Mouse (Mus musculus) left cerebral cortex, postnatal 4 days (tissue): ENCODE results near the gene Sel1l3. TPM values are rescaled to one million over a fixed set of nuclear protein-coding genes. Genes with fewer than 3 reads are reported as not detected.
A peak's percentile ranks its signal among the peaks of the same experiment; 100 is the strongest.

Source experiments
- DNase-seq: peaks from one replicate; pipeline ENCODE4 v3.0.0-alpha.2; 2022
- intact Hi-C: fragments of 180-260 bp; cut with DNase I; formaldehyde crosslinking; loops from one replicate; pipeline ENCODE4 v1.15.1; 2025
- total RNA-seq, 2 experiments: library from RNA; stranded (reverse); gene quantifications; 2 replicates each; pipeline ENCODE4 v1.2.3; 2021

Sel1l3 gene
- total RNA-seq, 2 experiments from 2014 or later: 51.9 to 60.8 TPM

GRCm38 (mm10) chr5:53147418-53147817 lies 66.3 kb downstream of the Sel1l3 start:
- intact Hi-C loops: no loop called here
- DNase-seq: no peak

DNA sequence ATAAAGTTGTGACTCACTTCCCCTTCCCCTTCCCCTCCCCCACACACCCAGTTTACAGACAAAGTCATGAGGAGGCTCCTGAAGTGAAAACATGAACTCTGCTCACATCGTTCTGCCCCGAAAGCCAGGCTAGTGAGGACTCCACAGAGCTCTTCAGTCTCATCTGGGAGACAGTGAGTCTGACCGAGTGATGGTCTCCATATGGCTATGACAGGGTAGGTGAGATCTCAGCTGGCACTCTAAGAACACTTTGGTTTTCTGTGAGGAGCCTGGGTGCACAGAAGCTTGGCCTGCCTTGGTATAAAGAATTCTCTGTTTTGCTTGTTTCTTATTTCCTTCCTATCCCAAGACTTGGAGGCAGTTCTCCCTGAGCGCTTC lies 67.1 kb downstream of the Sel1l3 start:
- DNase-seq: no peak
- intact Hi-C loops: no loop called here

DNA sequence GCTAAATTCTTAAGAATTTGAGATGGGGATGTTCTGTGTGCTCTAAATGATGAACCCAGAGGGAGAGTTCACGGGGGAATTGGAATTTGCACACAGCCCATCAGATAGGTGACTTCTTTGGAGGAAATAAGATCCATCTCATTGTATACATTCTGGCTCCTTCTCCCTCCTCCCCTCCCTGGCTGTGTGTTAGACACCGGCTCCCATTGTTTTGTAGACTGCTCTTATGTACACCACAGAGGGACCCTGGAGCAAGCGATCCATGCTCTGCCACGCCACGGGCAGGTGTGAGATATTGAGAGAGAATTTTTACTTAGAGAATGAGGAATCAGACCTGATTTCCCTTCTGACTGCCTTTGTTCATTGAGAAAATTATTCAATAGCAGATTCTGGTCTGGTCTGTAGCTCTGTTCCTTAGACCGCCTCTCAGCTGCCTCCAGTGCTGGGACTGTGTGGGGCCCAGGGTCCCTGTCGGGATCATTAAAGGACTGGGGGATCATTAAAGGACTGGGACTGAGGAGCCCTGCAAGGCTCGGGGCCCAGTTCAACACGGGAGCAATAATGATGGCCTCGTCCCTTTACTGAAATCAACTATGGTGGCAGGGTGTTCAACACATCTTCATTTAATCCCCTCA lies 67.6 kb downstream of the Sel1l3 start:
- DNase-seq: no peak
- intact Hi-C loops: no loop called here

DNA sequence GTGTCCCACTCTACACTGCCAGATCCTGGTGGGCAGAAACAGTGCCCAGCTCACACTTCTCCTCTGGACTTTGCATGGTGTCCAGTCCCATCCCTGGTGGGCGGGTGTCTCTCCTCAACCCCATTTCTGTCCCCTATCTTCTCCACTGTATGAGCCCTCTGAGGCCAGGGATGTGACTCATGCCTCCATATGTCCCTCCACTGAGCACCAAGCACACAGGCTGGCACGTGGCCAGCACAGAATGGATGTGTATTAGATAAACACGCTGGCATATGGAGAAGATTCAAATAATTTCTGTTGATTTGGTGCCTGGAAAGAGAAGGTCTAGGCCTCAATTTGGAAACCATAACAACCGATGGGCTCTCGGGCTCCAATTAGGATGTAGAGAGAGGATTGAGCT lies 71.1 kb downstream of the Sel1l3 start:
- peak; percentile 70 for DNase-seq
- intact Hi-C loops: no loop called here

- intact Hi-C loops: no loop called here
- DNase-seq: no peak
Observed at GRCm38 (mm10) chr5:53140158-53140927, 73.4 kb downstream of the Sel1l3 start.

DNA sequence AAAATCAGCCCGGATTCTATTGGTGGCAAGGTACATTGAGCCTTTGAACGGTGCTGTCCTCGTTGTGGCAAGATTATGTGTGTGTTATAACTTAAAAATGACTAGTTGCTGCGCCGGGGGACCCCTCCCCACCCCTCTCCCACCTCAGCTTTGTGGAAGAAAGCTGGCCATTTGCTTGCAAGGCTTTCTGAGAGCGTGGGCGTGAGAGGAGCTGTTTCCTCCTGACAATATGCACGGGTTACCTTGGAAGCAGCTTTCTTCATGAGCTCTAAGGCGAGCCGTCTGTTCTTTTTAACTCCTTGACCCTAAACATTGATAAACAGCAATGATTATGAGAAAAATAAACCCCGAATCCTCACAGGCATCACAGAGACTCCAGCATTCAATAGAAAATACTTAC lies 74.2 kb downstream of the Sel1l3 start:
- intact Hi-C loops: no loop called here
- no peak for DNase-seq

- DNase-seq: no peak
- intact Hi-C loops: no loop called here
Observed at GRCm38 (mm10) chr5:53139140-53139539, 74.6 kb downstream of the Sel1l3 start.

- DNase-seq: peak; percentile 61
- intact Hi-C loops: no loop called here
Observed at GRCm38 (mm10) chr5:53138025-53138424, 75.7 kb downstream of the Sel1l3 start.

GRCm38 (mm10) chr5:53135984-53136383 lies 77.7 kb downstream of the Sel1l3 start:
- intact Hi-C loops: no loop called here

GRCm38 (mm10) chr5:53134003-53134402 lies 79.7 kb downstream of the Sel1l3 start:
- intact Hi-C loops: no loop called here
- no peak for DNase-seq

More at GRCm38 (mm10) chr5:53135984-53136383, 77.7 kb downstream of the Sel1l3 start:
- DNase-seq: no peak

GRCm38 (mm10) chr5:53124701-53125100 lies 89.0 kb downstream of the Sel1l3 start:
- intact Hi-C loops: loop anchor here (5.0 kb wide), 1 partner anchor 247 kb away; no protein-coding TSS in a partner anchor
- DNase-seq: no peak

DNA sequence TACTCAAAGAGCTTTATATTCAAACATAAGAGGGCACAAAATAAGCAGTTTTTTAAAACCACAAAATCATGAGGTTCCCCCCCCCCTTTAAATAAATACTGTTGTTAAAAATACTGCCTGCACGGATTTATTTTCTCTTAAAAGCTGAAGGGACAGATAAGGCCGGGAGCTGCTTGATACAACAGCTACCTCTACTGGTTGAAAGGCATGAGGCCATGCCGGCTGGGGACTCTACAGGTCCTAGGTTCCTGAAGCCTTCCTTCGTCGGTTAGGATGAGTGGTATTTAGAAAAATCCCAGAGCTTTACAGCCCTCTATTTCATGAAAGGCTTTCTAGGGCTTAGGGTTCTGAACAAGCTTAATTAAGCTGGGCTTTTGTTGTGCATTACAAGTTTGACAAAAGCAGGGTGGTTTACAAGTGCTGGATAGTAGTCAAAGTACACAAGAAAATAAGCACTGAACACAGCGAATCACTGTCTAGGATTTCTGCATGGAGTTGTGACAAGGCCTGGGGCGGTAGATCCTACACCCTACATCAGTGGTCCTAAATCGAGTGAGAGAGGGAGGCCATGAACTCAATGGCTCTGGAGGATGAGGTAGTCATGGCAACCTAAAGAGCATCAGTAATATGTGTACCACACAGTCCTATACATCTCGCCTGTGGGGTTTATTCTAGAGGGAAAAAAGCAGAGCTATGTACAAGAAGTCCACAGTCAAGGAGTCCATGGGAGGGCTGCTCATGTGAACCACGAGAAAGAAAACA lies 90.0 kb downstream of the Sel1l3 start:
- intact Hi-C loops: loop anchor here (5.0 kb wide), 1 partner anchor 246 kb away; no protein-coding TSS in a partner anchor
- peak; percentile 60 for DNase-seq

DNA sequence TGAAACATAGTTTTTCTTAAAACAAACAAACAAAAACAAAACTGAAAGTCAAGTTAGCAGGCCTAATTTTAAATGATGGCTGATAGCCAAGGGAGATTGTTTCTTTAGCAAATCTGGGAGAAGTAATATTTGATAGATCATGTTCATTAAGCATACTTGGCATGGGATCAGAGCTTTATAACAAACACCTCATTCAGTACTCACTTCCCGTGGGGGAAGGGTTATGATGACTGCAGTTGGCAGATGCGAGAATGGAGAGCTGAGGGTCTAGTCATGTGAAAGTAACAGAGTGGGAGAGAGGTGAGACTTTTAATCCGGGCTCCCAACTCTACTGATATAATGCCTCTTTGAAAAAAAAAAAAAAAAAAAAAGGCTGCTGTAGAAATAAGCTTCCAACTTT lies 94.0 kb downstream of the Sel1l3 start:
- intact Hi-C loops: loop anchor here (5.0 kb wide), 1 partner anchor 242 kb away; no protein-coding TSS in a partner anchor
- no peak for DNase-seq

DNA sequence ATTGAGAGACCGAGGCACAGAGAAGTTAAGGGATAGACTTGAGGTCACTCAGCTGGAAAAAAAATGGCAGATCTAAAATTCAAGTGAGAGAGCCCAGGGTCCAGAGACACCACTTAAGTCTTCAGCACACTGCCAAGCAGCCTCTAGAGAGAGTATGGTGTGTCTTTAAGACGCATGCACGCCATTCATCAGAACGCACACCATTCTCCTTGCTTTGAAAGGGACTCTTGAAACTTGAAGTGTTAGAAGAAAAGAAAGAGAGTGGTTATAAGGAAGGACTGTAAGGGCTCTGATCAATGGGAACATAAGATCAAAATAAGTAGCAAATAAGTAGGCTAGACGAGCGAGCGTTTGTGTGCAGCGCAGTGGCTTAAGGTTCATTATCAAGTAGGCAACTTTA lies 95.5 kb downstream of the Sel1l3 start:
- no peak for DNase-seq
- intact Hi-C loops: no loop called here

- intact Hi-C loops: no loop called here
- DNase-seq: no peak
Observed at GRCm38 (mm10) chr5:53114616-53115267, 99.0 kb downstream of the Sel1l3 start.

- intact Hi-C loops: no loop called here
- DNase-seq: no peak
Observed at GRCm38 (mm10) chr5:53112942-53113341, 100.8 kb downstream of the Sel1l3 start.

DNA sequence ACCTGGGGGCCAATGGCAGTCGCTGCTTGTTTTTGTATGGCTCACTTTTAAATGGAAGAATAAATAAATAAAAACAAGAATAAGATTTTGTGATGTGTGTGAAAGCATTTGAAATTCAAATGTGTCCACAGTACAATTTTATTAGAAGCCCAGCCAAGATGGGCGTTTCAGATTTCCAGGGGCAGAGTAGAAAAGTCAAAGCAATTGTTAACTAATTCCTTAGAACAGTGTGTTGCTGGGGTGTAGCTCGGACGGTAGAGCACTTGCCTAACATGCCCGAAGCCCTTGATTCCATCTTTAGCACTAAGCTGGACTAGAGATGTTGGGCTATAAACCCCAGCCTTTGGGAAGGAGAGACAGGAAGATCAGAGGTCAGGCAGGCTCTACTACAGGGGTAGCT lies 102.7 kb downstream of the Sel1l3 start:
- intact Hi-C loops: no loop called here
- no peak for DNase-seq

- DNase-seq: no peak
- intact Hi-C loops: no loop called here
Observed at GRCm38 (mm10) chr5:53110225-53110624, 103.5 kb downstream of the Sel1l3 start.

DNA sequence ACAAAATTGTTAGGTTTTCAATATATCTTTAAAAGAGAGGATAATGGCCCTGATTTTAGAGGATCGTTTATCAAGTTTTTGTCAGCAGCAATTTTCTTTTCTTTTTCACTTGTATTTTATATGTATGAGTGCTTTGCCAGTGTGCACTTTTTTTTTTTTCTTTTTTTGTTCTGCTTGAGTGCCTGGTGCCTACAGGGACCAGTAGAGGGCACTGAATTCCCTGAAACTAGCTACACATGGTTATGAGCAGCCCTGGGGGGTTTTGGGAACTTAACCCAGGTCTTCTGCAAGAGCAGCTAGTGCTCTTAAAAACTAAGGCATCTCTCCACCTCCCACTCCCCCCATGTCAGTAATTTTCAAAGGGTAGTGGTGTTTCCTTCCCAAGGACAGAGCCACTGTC lies 105.1 kb downstream of the Sel1l3 start:
- intact Hi-C loops: no loop called here
- DNase-seq: no peak

GRCm38 (mm10) chr5:53108026-53108425 lies 105.7 kb downstream of the Sel1l3 start:
- no peak for DNase-seq
- intact Hi-C loops: no loop called here

DNA sequence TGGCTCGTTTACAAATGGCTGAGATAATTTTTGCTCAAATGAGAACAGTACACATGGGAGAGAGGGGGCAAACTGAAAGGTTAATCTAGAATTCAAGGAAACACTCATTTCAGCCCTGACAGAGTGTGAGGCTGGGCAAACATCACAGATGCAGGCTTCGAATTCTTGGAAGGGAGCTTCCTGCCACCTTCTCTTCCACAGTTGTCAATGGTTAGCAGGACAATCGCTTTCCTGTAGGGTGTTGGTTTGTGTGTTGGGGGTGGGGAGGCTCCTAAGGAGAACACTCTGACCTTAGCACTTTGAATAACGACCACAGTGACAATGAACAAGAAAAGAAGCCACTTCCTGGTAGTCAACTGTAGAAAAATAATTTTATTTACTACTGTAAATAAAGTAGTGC lies 107.0 kb downstream of the Sel1l3 start:
- intact Hi-C loops: no loop called here
- no peak for DNase-seq
